In the genomic region with DNA sequence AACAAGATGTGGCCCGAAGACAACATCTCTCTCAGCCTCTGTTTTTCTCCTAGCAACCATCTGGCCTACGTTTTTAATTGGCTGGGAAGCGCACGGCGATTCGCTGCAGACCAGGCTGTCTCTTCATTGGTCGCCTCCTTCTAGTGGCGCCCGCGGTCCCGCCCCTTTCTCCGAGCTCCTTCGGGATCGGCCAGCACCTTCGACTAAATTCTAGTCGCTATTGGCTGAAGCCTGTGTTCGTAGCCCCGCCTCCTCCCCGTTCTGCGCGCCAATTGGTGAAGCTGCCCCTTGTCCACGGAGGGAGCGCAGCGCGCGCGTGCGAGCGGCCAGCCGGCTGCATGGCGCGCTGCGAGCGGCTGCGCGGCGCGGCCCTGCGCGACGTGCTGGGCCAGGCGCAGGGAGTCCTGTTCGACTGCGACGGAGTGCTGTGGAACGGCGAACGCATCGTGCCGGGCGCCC, we compare ENCODE assay signal across 8 mouse cellular contexts. TPM values are rescaled to one million over a fixed set of nuclear protein-coding genes. Genes with fewer than 3 reads are reported as not detected.
DNase-seq lines count a peak whose midpoint lies in the region; ATAC-seq lines count a peak whose summit lies in the region.

TSS of gene Pdxp (plus strand) at position 288 of the 459 bp plus-strand sequence.

- WGBS in heart, embryonic 12.5 days: under 1% methylated on average over 51 of the region's 51 CpGs
- WGBS in kidney, embryonic 16.5 days: under 1% methylated on average over 38 of the region's 51 CpGs

- ATAC-seq in erythroid progenitor cell, adult 5-6 weeks (replicated peaks; ENCODE audit: low FRiP score, poor library complexity, severe bottlenecking): peak; percentile 86
- ATAC-seq in heart, embryonic 12.5 days (ENCODE audit: insufficient number of reproducible peaks, low FRiP score): peak; percentile 90
- ATAC-seq in kidney, embryonic 16.5 days (ENCODE audit: low FRiP score, low TSS enrichment): peak; percentile 92
- ATAC-seq in monocyte, adult 5-6 weeks (replicated peaks; ENCODE audit: insufficient number of reproducible peaks, low FRiP score, low TSS enrichment, poor library complexity, severe bottlenecking): peak; percentile 89

- peak; percentile 89 for DNase-seq in CD8-positive naive resting alpha-beta T cell, adult 2 months (ENCODE audit: low read depth in 2 of 2, low spot score in 2 of 2)
- peak; percentile 97 for DNase-seq in liver
- DNase-seq in spleen, postnatal 36 days (ENCODE audit: low spot score in 2 of 2): peak; percentile 97 to 98

- no peak within 1 kb of the TSS for H3K27ac ChIP-seq in brown adipose tissue, adult 24 weeks (replicated peaks; ENCODE audit: low read depth, low read length)
- H3K27ac ChIP-seq in heart, embryonic 12.5 days (ENCODE audit: poor library complexity, severe bottlenecking): peak within 1 kb of the TSS; percentile 70
- H3K27ac ChIP-seq in kidney, embryonic 16.5 days (ENCODE audit: low read length): peak within 1 kb of the TSS; percentile 77

- H3K4me1 ChIP-seq in brown adipose tissue, adult 24 weeks (ENCODE audit: control insufficient read depth, insufficient read depth, insufficient read length, low read length): peaks cover 6% of the 10 kb centered on the region
- H3K4me1 ChIP-seq in heart, embryonic 12.5 days (replicated peaks): peaks cover 24% of the 10 kb centered on the region
- H3K4me1 ChIP-seq in kidney, embryonic 16.5 days (ENCODE audit: insufficient read depth, low read length): peaks cover 26% of the 10 kb centered on the region

- no peaks in the 10 kb centered on the region for H3K9me3 ChIP-seq in heart, embryonic 12.5 days (replicated peaks)
- no peaks in the 10 kb centered on the region for H3K9me3 ChIP-seq in kidney, embryonic 16.5 days (ENCODE audit: low read length)

- no peaks in the 10 kb centered on the region for H3K27me3 ChIP-seq in heart, embryonic 12.5 days (replicated peaks)
- H3K27me3 ChIP-seq in kidney, embryonic 16.5 days (ENCODE audit: insufficient read depth, low read length): no peaks in the 10 kb centered on the region

- peak within 1 kb of the TSS; percentile 94 for H3K4me2 ChIP-seq in heart, embryonic 12.5 days
- peak within 1 kb of the TSS; percentile 92 for H3K4me2 ChIP-seq in kidney, embryonic 16.5 days (replicated peaks; ENCODE audit: low read depth, low read length)

- H3K36me3 ChIP-seq in heart, embryonic 12.5 days: peaks cover 41% of the 10 kb centered on the region
- H3K36me3 ChIP-seq in kidney, embryonic 16.5 days (ENCODE audit: insufficient read depth, low read length): peaks cover 31% of the 10 kb centered on the region

- H3K9ac ChIP-seq in heart, embryonic 12.5 days: peak within 1 kb of the TSS; percentile 85
- H3K9ac ChIP-seq in kidney, embryonic 16.5 days (replicated peaks; ENCODE audit: low read length): peak within 1 kb of the TSS; percentile 77

- peak within 1 kb of the TSS; percentile 48 for H3K4me3 ChIP-seq in brown adipose tissue, adult 24 weeks (ENCODE audit: insufficient read depth, low read depth, low read length)
- H3K4me3 ChIP-seq in heart, embryonic 12.5 days: peak within 1 kb of the TSS; percentile 65
- peak within 1 kb of the TSS; percentile 72 for H3K4me3 ChIP-seq in kidney, embryonic 16.5 days (ENCODE audit: low read length)

RNA-seq across cellular contexts. Expression of gene Pdxp, which starts in this region (rescaled TPM):
- polyA plus RNA-seq in brown adipose tissue, adult 24 weeks (2012; ENCODE audit: insufficient read depth, insufficient read length, missing spikeins): 0.67 and 1.3 TPM in 2 replicates
- total RNA-seq in erythroid progenitor cell, adult 5-6 weeks (2015; ENCODE audit: low replicate concordance): 0.72 and 2.1 TPM in 2 replicates
- 1.4 TPM in 1 of 2 replicates, not detected in the other for total RNA-seq in erythroid progenitor cell, adult 5-6 weeks (2017; ENCODE audit: low replicate concordance)
- 33.4 and 34.2 TPM in 2 replicates for polyA plus RNA-seq in heart, embryonic 12.5 days (2016; fragmentation: Nextera tagmentation; extraction: Ambion mirVana)
- 11.7 and 12.0 TPM in 2 replicates for polyA plus RNA-seq in kidney, embryonic 16.5 days (2015; fragmentation: Nextera tagmentation; extraction: Ambion mirVana)
- total RNA-seq in monocyte, adult 5-6 weeks (2017): 1.1 to 3.5 TPM in 2 of 3 replicates, not detected in the other
